Mouse (Mus musculus): Measurements from ENCODE around the gene Slfn1. TPM values are rescaled to one million over a fixed set of nuclear protein-coding genes. Genes with fewer than 3 reads are reported as not detected.
"Not testable (repeated sequence)": the region's sequence is repeated elsewhere in the genome, so short reads cannot be mapped to it uniquely, and the experiment has no call there.

Gene Slfn1
- polyA plus RNA-seq, 1 experiment from 2014 or later: 1.8 TPM

- H3K4me3 ChIP-seq (replicated peaks): no peak overlapping the region
- ATAC-seq (ENCODE audit: insufficient read depth, low FRiP score, low read depth): no peak
- H3K4me1 ChIP-seq: no peaks in the 10 kb centered on the region
- H3K36me3 ChIP-seq: no peaks in the 10 kb centered on the region
- no peaks in the 10 kb centered on the region for H3K9me3 ChIP-seq
- H3K27me3 ChIP-seq (replicated peaks): no peaks in the 10 kb centered on the region
- no peak overlapping the region for H3K4me2 ChIP-seq
- 31% methylated on average over 3 of the region's 3 CpGs for WGBS
- H3K27ac ChIP-seq: no peak overlapping the region
- no peak overlapping the region for H3K9ac ChIP-seq
Measured at GRCm38 (mm10) chr11:83118056-83118455, 1.4 kb downstream of the Slfn1 start.

GRCm38 (mm10) chr11:83121131-83121685 is 4.6 kb downstream of the Slfn1 start:
- no peak overlapping the region for H3K27ac ChIP-seq
- no peak for ATAC-seq (ENCODE audit: insufficient read depth, low FRiP score, low read depth)
- no peaks in the 10 kb centered on the region for H3K27me3 ChIP-seq (replicated peaks)
- WGBS: 89% methylated on average over 3 of the region's 3 CpGs
- H3K36me3 ChIP-seq: no peaks in the 10 kb centered on the region
- H3K4me1 ChIP-seq: no peaks in the 10 kb centered on the region
- H3K9ac ChIP-seq: no peak overlapping the region
- no peak overlapping the region for H3K4me3 ChIP-seq (replicated peaks)
- no peak overlapping the region for H3K4me2 ChIP-seq
- no peaks in the 10 kb centered on the region for H3K9me3 ChIP-seq

- ATAC-seq (ENCODE audit: insufficient read depth, low FRiP score, low read depth): no peak
- no peaks in the 10 kb centered on the region for H3K4me1 ChIP-seq
- no peaks in the 10 kb centered on the region for H3K27me3 ChIP-seq (replicated peaks)
- no peak overlapping the region for H3K27ac ChIP-seq
- no peaks in the 10 kb centered on the region for H3K9me3 ChIP-seq
- no peak overlapping the region for H3K4me3 ChIP-seq (replicated peaks)
- no peak overlapping the region for H3K9ac ChIP-seq
- H3K4me2 ChIP-seq: no peak overlapping the region
- no peaks in the 10 kb centered on the region for H3K36me3 ChIP-seq
- WGBS: 61% methylated on average over 4 of the region's 4 CpGs
Measured at GRCm38 (mm10) chr11:83123198-83123597, 6.5 kb downstream of the Slfn1 start.

GRCm38 (mm10) chr11:83124906-83125305 is 8.3 kb downstream of the Slfn1 start:
- Histone ChIP-seq H3K4me3 (replicated peaks) (no peak overlapping the region), H3K27ac (no peak overlapping the region), H3K4me2 (no peak overlapping the region), H3K9ac (no peak overlapping the region), H3K4me1 (no peaks in the 10 kb centered on the region), H3K9me3 (no peaks in the 10 kb centered on the region), H3K36me3 (no peaks in the 10 kb centered on the region), H3K27me3 (replicated peaks) (no peaks in the 10 kb centered on the region)
- 71% methylated on average over 2 of the region's 2 CpGs for whole genome bisulfite sequencing
- ATAC-seq (ENCODE audit: insufficient read depth, low FRiP score, low read depth): no peak

GRCm38 (mm10) chr11:83125633-83126032 is 9.0 kb downstream of the Slfn1 start:
- not testable (repeated sequence) for H3K9me3 ChIP-seq; H3K36me3 ChIP-seq; ATAC-seq (ENCODE audit: insufficient read depth, low FRiP score, low read depth); H3K27me3 ChIP-seq (replicated peaks); H3K9ac ChIP-seq; H3K4me1 ChIP-seq; H3K27ac ChIP-seq; H3K4me3 ChIP-seq (replicated peaks); H3K4me2 ChIP-seq
- 100% methylated on average over 1 of the region's 1 CpGs for WGBS

GRCm38 (mm10) chr11:83137253-83137652 is 20.6 kb downstream of the Slfn1 start:
- H3K27me3 ChIP-seq (replicated peaks); H3K4me3 ChIP-seq (replicated peaks); H3K4me2 ChIP-seq; H3K27ac ChIP-seq; ATAC-seq (ENCODE audit: insufficient read depth, low FRiP score, low read depth); H3K9me3 ChIP-seq; H3K4me1 ChIP-seq; H3K36me3 ChIP-seq; H3K9ac ChIP-seq: not testable (repeated sequence)
- 100% methylated on average over 1 of the region's 2 CpGs for WGBS

- not testable (repeated sequence) for H3K4me2 ChIP-seq; H3K9me3 ChIP-seq; ATAC-seq (ENCODE audit: insufficient read depth, low FRiP score, low read depth); H3K27ac ChIP-seq; H3K9ac ChIP-seq; H3K4me3 ChIP-seq (replicated peaks); H3K27me3 ChIP-seq (replicated peaks); H3K4me1 ChIP-seq; H3K36me3 ChIP-seq
- WGBS: no CpG with 5 or more reads among the region's 1 CpGs
Measured at GRCm38 (mm10) chr11:83148939-83149338, 32.3 kb downstream of the Slfn1 start.

Other genes with a start within 250 kb of the Slfn1 start
- 17.5 and 20.2 TPM in 2 replicates for gene Rffl, start 245.6 kb upstream of the Slfn1 start, polyA plus RNA-seq (2015; fragmentation: Nextera tagmentation; extraction: Ambion mirVana)
- gene Rad51d, start 226.2 kb upstream of the Slfn1 start, polyA plus RNA-seq (2015; fragmentation: Nextera tagmentation; extraction: Ambion mirVana): 13.6 and 14.8 TPM in 2 replicates
- gene Fndc8, start 224.7 kb upstream of the Slfn1 start, polyA plus RNA-seq (2015; fragmentation: Nextera tagmentation; extraction: Ambion mirVana): 0.13 and 0.15 TPM in 2 replicates
- 30.7 and 31.1 TPM in 2 replicates for gene Nle1, start 208.4 kb upstream of the Slfn1 start, polyA plus RNA-seq (2015; fragmentation: Nextera tagmentation; extraction: Ambion mirVana)
- gene Unc45b, start 206.3 kb upstream of the Slfn1 start, polyA plus RNA-seq (2015; fragmentation: Nextera tagmentation; extraction: Ambion mirVana): 2.5 and 2.6 TPM in 2 replicates
- gene Slfn5, start 165.5 kb upstream of the Slfn1 start, polyA plus RNA-seq (2015; fragmentation: Nextera tagmentation; extraction: Ambion mirVana): 2.4 and 2.5 TPM in 2 replicates
- 23.8 and 26.8 TPM in 2 replicates for gene Slfn9, start 125.0 kb upstream of the Slfn1 start, polyA plus RNA-seq (2015; fragmentation: Nextera tagmentation; extraction: Ambion mirVana)
- gene Slfn8, start 96.0 kb upstream of the Slfn1 start, polyA plus RNA-seq (2015; fragmentation: Nextera tagmentation; extraction: Ambion mirVana): 0.81 and 1.0 TPM in 2 replicates
- gene Slfn2, start 51.7 kb upstream of the Slfn1 start, polyA plus RNA-seq (2015; fragmentation: Nextera tagmentation; extraction: Ambion mirVana): 8.4 and 9.2 TPM in 2 replicates
- gene Slfn4, start 58.3 kb downstream of the Slfn1 start, polyA plus RNA-seq (2015; fragmentation: Nextera tagmentation; extraction: Ambion mirVana): 0.73 and 0.76 TPM in 2 replicates
- 0.53 and 0.88 TPM in 2 replicates for gene Slfn3, start 74.5 kb downstream of the Slfn1 start, polyA plus RNA-seq (2015; fragmentation: Nextera tagmentation; extraction: Ambion mirVana)
- gene Slfn14, start 169.9 kb downstream of the Slfn1 start, polyA plus RNA-seq (2015; fragmentation: Nextera tagmentation; extraction: Ambion mirVana): 1.1 and 2.6 TPM in 2 replicates
- 42.3 and 53.0 TPM in 2 replicates for gene Ap2b1, start 182.2 kb downstream of the Slfn1 start, polyA plus RNA-seq (2015; fragmentation: Nextera tagmentation; extraction: Ambion mirVana)
- 14.0 TPM in 2 replicates for gene Pex12, start 185.7 kb downstream of the Slfn1 start, polyA plus RNA-seq (2015; fragmentation: Nextera tagmentation; extraction: Ambion mirVana)

Measured in stomach, embryonic 15.5 days (tissue).